Mouse (Mus musculus): ENCODE results near the gene Exoc6b. TPM values are rescaled to one million over a fixed set of nuclear protein-coding genes. Genes with fewer than 3 reads are reported as not detected.

Gene Exoc6b
- polyA plus RNA-seq, 1 experiment, result 7.8 TPM

- TF ChIP-seq POLR2A (IDR thresholded peaks at IDR 0.05; ENCODE audit: control insufficient read depth, low read depth, low read length), result no peak
- TF ChIP-seq CTCF (IDR thresholded peaks at IDR 0.05; ENCODE audit: control insufficient read depth, insufficient read depth, insufficient replicate concordance, low read depth, low read length), result no peak
- Histone ChIP-seq H3K36me3 (ENCODE audit: control insufficient read depth, insufficient read depth, low read length) (no peaks in the 10 kb centered on the region), H3K4me3 (ENCODE audit: control insufficient read depth, low read depth, low read length) (no peak overlapping the region), H3K27me3 (ENCODE audit: control insufficient read depth, insufficient read depth, low read length) (no peaks in the 10 kb centered on the region), H3K27ac (ENCODE audit: control insufficient read depth, insufficient read depth, low read depth, low read length) (no peak overlapping the region), H3K4me1 (ENCODE audit: control insufficient read depth, insufficient read depth, low read length) (no peaks in the 10 kb centered on the region)
These were observed 156.9 kb downstream of the Exoc6b start for GRCm38 (mm10) chr6:84912434-84912833.

GRCm38 (mm10) chr6:84899002-84899774 lies 170.1 kb downstream of the Exoc6b start:
- TF ChIP-seq CTCF (IDR thresholded peaks at IDR 0.05; ENCODE audit: control insufficient read depth, insufficient read depth, insufficient replicate concordance, low read depth, low read length), result no peak
- TF ChIP-seq POLR2A (IDR thresholded peaks at IDR 0.05; ENCODE audit: control insufficient read depth, low read depth, low read length), result no peak
- Histone ChIP-seq H3K27me3 (ENCODE audit: control insufficient read depth, insufficient read depth, low read length) (no peaks in the 10 kb centered on the region), H3K4me3 (ENCODE audit: control insufficient read depth, low read depth, low read length) (no peak overlapping the region), H3K36me3 (ENCODE audit: control insufficient read depth, insufficient read depth, low read length) (no peaks in the 10 kb centered on the region), H3K27ac (ENCODE audit: control insufficient read depth, insufficient read depth, low read depth, low read length) (no peak overlapping the region), H3K4me1 (ENCODE audit: control insufficient read depth, insufficient read depth, low read length) (no peaks in the 10 kb centered on the region)

GRCm38 (mm10) chr6:84893773-84894095 lies 175.6 kb downstream of the Exoc6b start:
- TF ChIP-seq CTCF (IDR thresholded peaks at IDR 0.05; ENCODE audit: control insufficient read depth, insufficient read depth, insufficient replicate concordance, low read depth, low read length) (no peak), POLR2A (IDR thresholded peaks at IDR 0.05; ENCODE audit: control insufficient read depth, low read depth, low read length) (no peak)

GRCm38 (mm10) chr6:84892926-84893772 lies 176.2 kb downstream of the Exoc6b start:
- no peak for TF ChIP-seq POLR2A (IDR thresholded peaks at IDR 0.05; ENCODE audit: control insufficient read depth, low read depth, low read length)
- no peak for TF ChIP-seq CTCF (IDR thresholded peaks at IDR 0.05; ENCODE audit: control insufficient read depth, insufficient read depth, insufficient replicate concordance, low read depth, low read length)
- no peak overlapping the region for H3K27ac ChIP-seq (ENCODE audit: control insufficient read depth, insufficient read depth, low read depth, low read length)
- no peaks in the 10 kb centered on the region for H3K27me3 ChIP-seq (ENCODE audit: control insufficient read depth, insufficient read depth, low read length)
- no peaks in the 10 kb centered on the region for H3K36me3 ChIP-seq (ENCODE audit: control insufficient read depth, insufficient read depth, low read length)
- no peak overlapping the region for H3K4me3 ChIP-seq (ENCODE audit: control insufficient read depth, low read depth, low read length)
- H3K4me1 ChIP-seq (ENCODE audit: control insufficient read depth, insufficient read depth, low read length), result no peaks in the 10 kb centered on the region

More at GRCm38 (mm10) chr6:84893773-84894095, 175.6 kb downstream of the Exoc6b start:
- Histone ChIP-seq H3K27ac (ENCODE audit: control insufficient read depth, insufficient read depth, low read depth, low read length) (no peak overlapping the region), H3K36me3 (ENCODE audit: control insufficient read depth, insufficient read depth, low read length) (no peaks in the 10 kb centered on the region), H3K4me1 (ENCODE audit: control insufficient read depth, insufficient read depth, low read length) (no peaks in the 10 kb centered on the region), H3K4me3 (ENCODE audit: control insufficient read depth, low read depth, low read length) (no peak overlapping the region), H3K27me3 (ENCODE audit: control insufficient read depth, insufficient read depth, low read length) (no peaks in the 10 kb centered on the region)

- no peaks in the 10 kb centered on the region for H3K4me1 ChIP-seq (ENCODE audit: control insufficient read depth, insufficient read depth, low read length)
- no peak overlapping the region for H3K4me3 ChIP-seq (ENCODE audit: control insufficient read depth, low read depth, low read length)
- no peak overlapping the region for H3K27ac ChIP-seq (ENCODE audit: control insufficient read depth, insufficient read depth, low read depth, low read length)
- no peaks in the 10 kb centered on the region for H3K36me3 ChIP-seq (ENCODE audit: control insufficient read depth, insufficient read depth, low read length)
- H3K27me3 ChIP-seq (ENCODE audit: control insufficient read depth, insufficient read depth, low read length), result no peaks in the 10 kb centered on the region
- TF ChIP-seq CTCF (IDR thresholded peaks at IDR 0.05; ENCODE audit: control insufficient read depth, insufficient read depth, insufficient replicate concordance, low read depth, low read length), result no peak
- TF ChIP-seq POLR2A (IDR thresholded peaks at IDR 0.05; ENCODE audit: control insufficient read depth, low read depth, low read length), result no peak
These were observed 182.8 kb downstream of the Exoc6b start for GRCm38 (mm10) chr6:84886551-84886950.

- H3K27me3 ChIP-seq (ENCODE audit: control insufficient read depth, insufficient read depth, low read length), result no peaks in the 10 kb centered on the region
- no peak overlapping the region for H3K27ac ChIP-seq (ENCODE audit: control insufficient read depth, insufficient read depth, low read depth, low read length)
- no peak for TF ChIP-seq POLR2A (IDR thresholded peaks at IDR 0.05; ENCODE audit: control insufficient read depth, low read depth, low read length)
- TF ChIP-seq CTCF (IDR thresholded peaks at IDR 0.05; ENCODE audit: control insufficient read depth, insufficient read depth, insufficient replicate concordance, low read depth, low read length), result no peak
- no peaks in the 10 kb centered on the region for H3K4me1 ChIP-seq (ENCODE audit: control insufficient read depth, insufficient read depth, low read length)
- no peak overlapping the region for H3K4me3 ChIP-seq (ENCODE audit: control insufficient read depth, low read depth, low read length)
- no peaks in the 10 kb centered on the region for H3K36me3 ChIP-seq (ENCODE audit: control insufficient read depth, insufficient read depth, low read length)
These were observed 184.2 kb downstream of the Exoc6b start for GRCm38 (mm10) chr6:84885080-84885479.

- no peak overlapping the region for H3K4me3 ChIP-seq (ENCODE audit: control insufficient read depth, low read depth, low read length)
- TF ChIP-seq CTCF (IDR thresholded peaks at IDR 0.05; ENCODE audit: control insufficient read depth, insufficient read depth, insufficient replicate concordance, low read depth, low read length), result no peak
- TF ChIP-seq POLR2A (IDR thresholded peaks at IDR 0.05; ENCODE audit: control insufficient read depth, low read depth, low read length), result no peak
- H3K36me3 ChIP-seq (ENCODE audit: control insufficient read depth, insufficient read depth, low read length), result no peaks in the 10 kb centered on the region
- H3K27me3 ChIP-seq (ENCODE audit: control insufficient read depth, insufficient read depth, low read length), result no peaks in the 10 kb centered on the region
- H3K4me1 ChIP-seq (ENCODE audit: control insufficient read depth, insufficient read depth, low read length), result no peaks in the 10 kb centered on the region
- H3K27ac ChIP-seq (ENCODE audit: control insufficient read depth, insufficient read depth, low read depth, low read length), result no peak overlapping the region
These were observed 185.6 kb downstream of the Exoc6b start for GRCm38 (mm10) chr6:84883720-84884119.

Data from testis, adult 2 months (tissue).